Mouse (Mus musculus) limb, embryonic 12.5 days (tissue): Measurements from ENCODE around the gene Trim46. TPM values are rescaled to one million over a fixed set of nuclear protein-coding genes. Genes with fewer than 3 reads are reported as not detected.

Experiments
- ATAC-seq: fragments of 200-750 bp; cut with Nextera tagmentation; 2 replicates; pipeline ENCODE4 v1.8.0; 2017; ENCODE audit warnings: low read depth, moderate TSS enrichment; ENCODE audit not compliant: insufficient number of reproducible peaks, insufficient read depth, low FRiP score, low TSS enrichment
- H3K27ac ChIP-seq: fragments of 300-500 bp; sonication (generic); 2 replicates; pipeline ENCODE4 v1.5.1; 2016; ENCODE audit warnings: mild to moderate bottlenecking, moderate library complexity
- H3K27me3 ChIP-seq: fragments of 300-500 bp; sonication (generic); 2 replicates; pipeline ENCODE4 v1.6.1; 2016; ENCODE audit warnings: mild to moderate bottlenecking, moderate library complexity
- H3K36me3 ChIP-seq: fragments of 300-500 bp; sonication (generic); 2 replicates; pipeline ENCODE4 v1.6.1; 2016; ENCODE audit warnings: mild to moderate bottlenecking, moderate library complexity
- H3K4me1 ChIP-seq: fragments of 300-500 bp; sonication (generic); replicated peaks from 2 replicates; pipeline ENCODE4 v1.6.1; 2016
- H3K4me2 ChIP-seq: fragments of 300-500 bp; sonication (generic); 2 replicates; pipeline ENCODE4 v1.6.1; 2016; ENCODE audit warnings: mild to moderate bottlenecking, moderate library complexity
- H3K4me3 ChIP-seq: fragments of 300-500 bp; sonication (generic); replicated peaks from 2 replicates; pipeline ENCODE4 v1.5.1; 2016; ENCODE audit warnings: mild to moderate bottlenecking
- H3K9ac ChIP-seq: fragments of 300-500 bp; sonication (generic); replicated peaks from 2 replicates; pipeline ENCODE4 v1.6.1; 2016; ENCODE audit warnings: mild to moderate bottlenecking, moderate library complexity
- H3K9me3 ChIP-seq: fragments of 300-500 bp; sonication (generic); 2 replicates; pipeline ENCODE4 v1.6.1; 2016; ENCODE audit warnings: mild to moderate bottlenecking, moderate library complexity
- WGBS: fragments of 180-500 bp; shearing (Covaris S2); methylation state at CpG from one replicate; pipeline ENCODE4 v1.1.7; 2016; 5-methylcytosine and 5-hydroxymethylcytosine counted together
- polyA plus RNA-seq: library from polyadenylated mRNA; unstranded; fragments of >200 nt; fragmentation: Nextera tagmentation; extraction: Ambion mirVana; gene quantifications from 2 replicates; pipeline ENCODE4 v1.2.1, GENCODE M21; 2016

The Trim46 gene
- polyA plus RNA-seq, 1 experiment from 2014 or later: 6.1 TPM

DNA sequence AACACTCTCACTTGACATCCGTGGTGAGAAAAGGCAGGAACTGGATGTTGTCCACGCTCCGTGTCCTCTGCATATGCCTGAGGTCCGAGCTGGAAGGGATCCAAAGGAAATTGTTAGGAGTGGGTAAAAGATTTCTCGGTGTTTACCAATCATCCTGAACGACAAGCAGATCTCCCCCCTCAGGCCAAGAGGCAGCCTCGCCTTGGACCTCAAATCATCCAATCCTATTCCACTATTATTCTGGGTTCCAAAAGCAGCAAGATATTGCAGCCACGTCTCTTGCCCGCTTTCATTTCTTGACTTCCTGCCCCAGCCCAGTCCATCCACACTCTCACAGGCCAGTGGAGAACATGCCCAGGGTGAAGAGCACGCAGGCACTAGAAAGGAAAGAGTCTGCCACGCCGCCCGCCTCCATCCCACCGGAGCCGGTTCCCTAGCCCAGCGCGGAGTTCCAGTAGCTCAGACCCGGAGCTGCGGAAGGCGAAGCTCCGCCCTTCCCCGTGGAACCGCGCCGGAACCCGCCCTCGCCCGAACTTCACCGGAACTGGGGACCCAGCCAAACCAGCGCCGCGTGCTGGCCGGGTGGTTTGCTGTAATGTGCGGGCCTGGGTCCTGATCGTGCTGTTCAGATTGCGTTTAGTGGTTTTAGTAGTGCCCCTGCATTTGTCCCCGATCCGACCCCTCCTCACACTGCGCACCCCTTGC lies 24.1 kb upstream of the Trim46 start, which contains the start of gene Slc50a1:
Slc50a1 (minus strand) TSS at position 520 of the 705 bp plus-strand sequence.
- Histone ChIP-seq H3K36me3 (peaks cover 29% of the 10 kb centered on the region), H3K4me3 (peak within 1 kb of the TSS; percentile 53), H3K27ac (peak within 1 kb of the TSS; percentile 66), H3K9ac (peak within 1 kb of the TSS; percentile 83), H3K4me2 (peak within 1 kb of the TSS; percentile 69), H3K4me1 (peaks cover 35% of the 10 kb centered on the region), H3K9me3 (no peaks in the 10 kb centered on the region), H3K27me3 (no peaks in the 10 kb centered on the region)
- ATAC-seq: 0 out of 2 replicates have a peak, but pooled peaks have one; percentile 33
- WGBS: 5% methylated on average over 39 of the region's 39 CpGs

DNA sequence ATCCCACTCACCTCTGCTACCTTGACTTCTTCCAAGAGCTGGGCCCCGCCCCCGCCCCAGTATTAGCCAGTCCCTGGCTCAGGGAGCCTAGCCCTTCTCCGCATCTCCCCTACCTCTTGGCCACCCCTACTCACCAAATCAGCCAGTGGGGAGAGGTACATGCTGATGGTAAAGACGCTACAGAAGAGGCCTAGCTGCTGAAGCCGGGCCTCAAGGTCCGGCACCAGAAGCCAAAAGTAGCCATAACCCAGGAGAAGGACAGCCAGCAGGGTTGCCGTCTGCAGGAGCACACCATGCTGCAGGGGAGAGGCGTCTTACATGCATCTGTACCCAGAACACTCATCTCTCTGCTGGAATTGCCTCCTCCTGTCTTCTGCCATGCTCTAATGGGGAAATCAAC lies 22.8 kb upstream of the Trim46 start:
- Histone ChIP-seq H3K27me3 (no peaks in the 10 kb centered on the region), H3K9me3 (no peaks in the 10 kb centered on the region), H3K4me3 (peak overlapping the region; percentile 2; the same call in 1 of the 2 replicates), H3K4me1 (peaks cover 35% of the 10 kb centered on the region), H3K4me2 (peak overlapping the region; percentile 69), H3K27ac (no peak overlapping the region), H3K36me3 (peaks cover 20% of the 10 kb centered on the region), H3K9ac (0 out of 2 replicates have a peak overlapping the region, but pooled peaks have one; percentile 18)
- no peak for ATAC-seq
- 50% methylated on average over 8 of the region's 8 CpGs for WGBS

DNA sequence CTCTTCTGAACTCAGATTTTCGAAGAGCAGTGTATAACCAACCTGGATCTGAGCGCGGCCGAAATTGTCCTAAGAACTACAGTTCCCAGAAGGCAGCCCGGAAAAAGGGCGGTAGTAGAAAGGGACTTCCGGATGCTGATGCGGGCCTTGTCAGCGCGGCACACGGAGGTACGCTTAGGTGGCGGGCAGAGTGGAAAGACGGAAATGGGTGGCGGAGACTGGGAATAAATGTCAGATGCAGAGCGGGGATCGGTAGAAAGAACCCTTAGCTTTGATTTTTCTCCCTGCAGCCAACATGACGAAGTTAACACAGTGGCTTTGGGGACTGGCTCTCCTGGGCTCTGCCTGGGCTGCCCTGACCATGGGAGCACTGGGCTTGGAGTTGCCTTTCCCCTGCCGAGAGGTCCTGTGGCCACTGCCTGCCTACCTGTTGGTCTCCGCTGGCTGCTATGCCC lies 20.4 kb upstream of the Trim46 start:
- H3K4me3 ChIP-seq: peak overlapping the region; percentile 76
- peak overlapping the region; percentile 83 for H3K27ac ChIP-seq
- under 1% methylated on average over 20 of the region's 20 CpGs for WGBS
- H3K27me3 ChIP-seq: no peaks in the 10 kb centered on the region
- peak overlapping the region; percentile 91 for H3K4me2 ChIP-seq
- H3K9ac ChIP-seq: peak overlapping the region; percentile 89
- H3K4me1 ChIP-seq: peaks cover 35% of the 10 kb centered on the region
- peak; percentile 64 for ATAC-seq
- H3K9me3 ChIP-seq: no peaks in the 10 kb centered on the region
- H3K36me3 ChIP-seq: peaks cover 3% of the 10 kb centered on the region; the same call in 1 of the 2 replicates

DNA sequence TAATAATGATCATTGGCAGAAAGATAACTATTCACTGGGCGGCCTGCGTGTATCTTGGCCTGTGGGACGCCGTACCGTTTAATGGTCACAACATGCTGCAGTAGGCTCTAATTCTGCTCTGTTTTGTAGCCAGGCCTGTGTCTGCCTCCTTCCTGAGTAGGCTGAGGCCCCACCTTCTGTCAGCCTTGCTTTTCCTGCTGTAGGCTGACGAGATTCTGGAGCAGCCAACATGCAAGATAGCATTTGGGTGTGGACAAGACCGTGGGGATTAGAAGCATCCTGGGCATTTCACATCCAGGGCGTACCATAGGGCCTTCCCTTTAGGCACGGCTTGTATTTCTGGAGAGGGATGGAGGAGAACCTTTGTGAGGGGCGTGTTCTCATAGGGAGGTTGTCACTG lies 16.3 kb upstream of the Trim46 start:
- Histone ChIP-seq H3K4me1 (peaks cover 8% of the 10 kb centered on the region; the same call in 1 of the 2 replicates), H3K27ac (no peak overlapping the region), H3K4me3 (no peak overlapping the region), H3K9ac (no peak overlapping the region), H3K36me3 (no peaks in the 10 kb centered on the region), H3K27me3 (peaks cover 7% of the 10 kb centered on the region; the same call in 1 of the 2 replicates), H3K4me2 (no peak overlapping the region), H3K9me3 (no peaks in the 10 kb centered on the region)
- no peak for ATAC-seq
- 71% methylated on average over 10 of the region's 10 CpGs for WGBS

DNA sequence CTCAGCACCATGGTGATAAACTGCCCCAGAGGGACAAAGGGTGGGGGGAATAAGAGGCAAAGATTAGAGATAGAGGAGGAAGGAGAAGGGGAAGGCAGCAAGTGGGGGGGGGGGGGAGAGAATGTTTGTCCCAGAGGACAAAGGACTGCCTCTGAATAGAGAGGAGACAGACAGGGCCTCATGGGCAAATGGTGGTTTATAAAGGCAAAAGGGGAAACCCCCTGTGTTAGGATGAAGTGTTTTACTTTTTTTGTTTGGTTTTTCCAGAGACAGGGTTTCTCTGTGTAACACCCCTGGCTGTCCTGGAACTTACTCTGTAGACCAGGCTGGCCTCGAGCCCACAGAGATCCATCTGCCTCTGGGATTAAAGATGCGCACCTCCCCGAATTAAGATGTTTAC lies 14.1 kb upstream of the Trim46 start:
- no peaks in the 10 kb centered on the region for H3K9me3 ChIP-seq
- H3K27ac ChIP-seq: no peak overlapping the region
- WGBS: 74% methylated on average over 3 of the region's 3 CpGs
- H3K4me3 ChIP-seq: no peak overlapping the region
- no peak overlapping the region for H3K9ac ChIP-seq
- H3K4me2 ChIP-seq: no peak overlapping the region
- H3K36me3 ChIP-seq: no peaks in the 10 kb centered on the region
- no peak for ATAC-seq
- no peaks in the 10 kb centered on the region for H3K4me1 ChIP-seq
- peaks cover 7% of the 10 kb centered on the region; the same call in 1 of the 2 replicates for H3K27me3 ChIP-seq

DNA sequence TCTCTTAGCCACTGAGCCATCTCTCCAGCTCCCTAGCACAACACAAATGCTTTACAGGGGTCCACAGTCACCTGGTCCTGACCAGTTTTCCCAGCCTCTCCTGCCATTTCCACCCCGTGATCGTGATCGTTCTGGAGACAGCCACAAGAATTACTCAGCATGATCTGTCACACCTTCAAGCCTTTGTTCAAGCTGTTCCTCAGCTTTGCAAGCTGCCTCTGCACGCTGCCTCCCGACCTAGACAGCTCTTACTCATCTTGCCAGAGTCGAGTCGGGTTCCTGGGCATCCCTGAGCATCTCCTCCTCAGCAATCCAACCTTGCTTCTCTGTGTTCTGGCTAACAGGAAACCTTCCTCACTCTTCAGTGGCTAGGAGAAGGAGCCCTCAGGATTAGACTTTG lies 13.0 kb upstream of the Trim46 start, which contains the start of gene Dpm3:
Dpm3 (plus strand) TSS at position 283 of the 400 bp plus-strand sequence.
- Histone ChIP-seq H3K27me3 (peaks cover 7% of the 10 kb centered on the region; the same call in 1 of the 2 replicates), H3K36me3 (no peaks in the 10 kb centered on the region), H3K4me3 (no peak within 1 kb of the TSS), H3K4me2 (no peak within 1 kb of the TSS), H3K27ac (no peak within 1 kb of the TSS), H3K9me3 (no peaks in the 10 kb centered on the region), H3K4me1 (no peaks in the 10 kb centered on the region), H3K9ac (no peak within 1 kb of the TSS)
- no peak for ATAC-seq
- WGBS: 46% methylated on average over 7 of the region's 7 CpGs

DNA sequence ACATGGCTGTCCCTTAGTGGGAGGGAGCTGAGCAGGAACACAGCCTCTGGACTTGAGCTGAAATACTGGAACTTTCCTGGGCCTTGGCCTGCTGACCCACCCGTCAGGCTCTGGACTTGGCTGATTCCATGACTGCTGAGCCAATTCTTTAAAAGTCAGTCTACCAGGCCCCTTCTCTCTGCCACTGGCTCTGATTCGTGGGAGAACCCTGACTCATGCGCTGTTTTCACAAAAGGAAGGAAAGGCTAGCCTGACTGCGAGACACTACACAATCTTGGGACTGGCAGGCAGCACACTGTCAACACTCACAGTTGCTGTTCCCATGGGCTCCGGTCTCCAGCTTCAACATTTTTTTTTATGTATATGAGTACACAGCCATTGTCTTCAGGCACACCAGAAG lies 10.1 kb upstream of the Trim46 start:
- H3K36me3 ChIP-seq: no peaks in the 10 kb centered on the region
- no peak overlapping the region for H3K27ac ChIP-seq
- no peak overlapping the region for H3K4me3 ChIP-seq
- H3K9me3 ChIP-seq: no peaks in the 10 kb centered on the region
- H3K9ac ChIP-seq: no peak overlapping the region
- no peak overlapping the region for H3K4me2 ChIP-seq
- H3K27me3 ChIP-seq: peaks cover 7% of the 10 kb centered on the region; the same call in 1 of the 2 replicates
- no peak for ATAC-seq
- 92% methylated on average over 5 of the region's 5 CpGs for WGBS
- H3K4me1 ChIP-seq: peaks cover 9% of the 10 kb centered on the region

DNA sequence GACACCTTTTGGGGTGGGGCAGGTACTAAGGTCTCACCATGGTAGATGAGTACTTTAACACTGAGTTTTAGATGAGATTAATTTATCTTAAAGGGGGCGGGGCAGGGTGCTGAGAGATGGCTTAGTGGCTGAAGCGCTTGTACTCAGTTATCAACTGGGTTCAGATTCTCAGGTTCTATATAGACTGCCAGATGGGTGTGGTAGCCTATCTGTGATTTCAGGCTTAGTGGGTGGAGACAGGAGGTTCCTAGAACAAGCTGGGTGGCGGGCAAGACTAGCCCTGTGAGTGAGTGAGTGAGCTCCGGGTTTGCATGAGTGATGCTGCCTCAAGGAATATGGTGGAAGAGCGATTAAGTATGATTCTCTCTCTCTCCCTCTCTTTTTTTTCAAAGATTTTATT lies 8.9 kb upstream of the Trim46 start:
- H3K4me1 ChIP-seq: peaks cover 18% of the 10 kb centered on the region
- no peak for ATAC-seq
- peaks cover 7% of the 10 kb centered on the region; the same call in 1 of the 2 replicates for H3K27me3 ChIP-seq
- no peak overlapping the region for H3K4me2 ChIP-seq
- H3K9ac ChIP-seq: no peak overlapping the region
- no peak overlapping the region for H3K4me3 ChIP-seq
- H3K36me3 ChIP-seq: no peaks in the 10 kb centered on the region
- H3K27ac ChIP-seq: no peak overlapping the region
- WGBS: 91% methylated on average over 5 of the region's 5 CpGs
- no peaks in the 10 kb centered on the region for H3K9me3 ChIP-seq

DNA sequence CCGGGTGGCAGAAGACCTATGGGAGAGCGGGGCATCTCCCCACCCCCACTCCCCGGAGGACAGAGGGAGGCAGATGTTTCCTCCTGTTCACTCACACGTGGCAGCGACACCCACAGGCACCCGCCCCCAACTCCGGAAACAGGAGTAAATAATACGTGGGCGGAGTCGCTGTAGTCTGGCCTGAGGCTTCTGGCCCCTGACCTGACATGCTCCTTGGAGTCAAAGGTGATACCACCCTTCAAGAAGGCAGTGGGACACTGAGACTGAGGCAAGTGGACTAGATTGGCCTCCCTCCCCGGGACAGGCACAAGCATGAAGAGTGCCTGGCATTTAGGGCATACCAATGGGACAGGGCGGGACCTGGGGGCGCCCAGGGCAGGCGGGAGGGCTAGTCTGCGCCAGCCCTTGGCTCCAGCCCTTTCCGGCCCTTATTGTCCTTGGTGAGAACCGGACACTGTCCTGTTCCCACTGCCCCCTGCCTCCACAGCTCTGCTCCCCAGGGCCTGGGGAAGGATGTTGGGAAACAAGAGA lies 5.3 kb upstream of the Trim46 start:
- Histone ChIP-seq H3K27ac (0 out of 2 replicates have a peak overlapping the region, but pooled peaks have one; percentile 2), H3K4me2 (peak overlapping the region; percentile 42), H3K4me3 (peak overlapping the region; percentile 9; the same call in 1 of the 2 replicates), H3K4me1 (peaks cover 31% of the 10 kb centered on the region), H3K9ac (0 out of 2 replicates have a peak overlapping the region, but pooled peaks have one; percentile 23), H3K27me3 (no peaks in the 10 kb centered on the region), H3K9me3 (no peaks in the 10 kb centered on the region), H3K36me3 (peaks cover 27% of the 10 kb centered on the region)
- no peak for ATAC-seq
- WGBS: 7% methylated on average over 17 of the region's 17 CpGs

DNA sequence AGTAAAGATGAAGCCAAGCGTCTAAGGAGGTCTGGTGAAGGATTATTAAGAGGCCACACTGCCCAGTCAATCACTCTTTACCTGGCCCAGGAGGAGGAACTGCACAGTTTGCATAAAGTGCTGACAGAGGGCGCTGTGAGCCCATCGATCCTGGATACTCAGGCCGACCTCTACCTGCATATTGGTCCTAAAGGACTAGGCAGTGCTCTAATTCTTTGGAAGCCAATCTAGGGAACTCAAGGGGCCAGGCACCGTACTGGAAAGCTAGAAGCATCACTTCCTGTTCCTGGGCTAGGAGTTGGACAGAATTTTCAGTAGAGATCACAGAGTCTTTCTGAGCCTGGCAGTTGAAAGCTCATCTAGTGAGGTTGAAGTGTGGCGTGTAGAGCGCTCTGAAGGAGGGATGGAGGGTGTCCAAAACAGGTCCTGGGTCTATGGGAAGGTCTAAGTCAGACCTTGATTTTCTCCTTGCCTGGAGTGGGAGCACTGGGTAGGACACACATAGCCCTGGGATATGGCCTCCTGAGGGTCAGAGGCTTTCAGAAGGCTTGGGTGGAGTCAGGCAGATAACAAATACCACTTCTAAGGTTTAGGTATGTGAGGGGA lies 4.4 kb upstream of the Trim46 start:
- H3K4me2 ChIP-seq: peak overlapping the region; percentile 42; the same call in 1 of the 2 replicates
- 20% methylated on average over 7 of the region's 7 CpGs for WGBS

DNA sequence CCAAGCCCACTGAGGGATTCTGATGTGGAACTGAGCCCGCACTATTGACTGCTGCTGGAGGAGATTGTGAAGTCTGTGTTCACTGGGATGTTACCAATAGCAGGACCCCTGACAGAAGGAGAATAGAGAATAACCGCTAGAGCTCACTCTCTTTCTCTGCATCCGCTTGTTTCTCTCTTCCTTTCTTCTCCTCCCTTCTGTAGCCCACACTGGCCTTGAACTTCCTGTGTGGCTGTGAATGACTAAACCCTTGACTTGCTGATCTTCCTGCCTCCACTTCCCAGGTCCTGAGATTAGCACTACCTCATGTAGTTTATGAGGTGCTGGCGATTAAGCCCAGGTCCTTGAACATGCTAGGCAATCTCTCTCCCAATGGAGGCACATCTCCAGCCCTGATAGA lies 1.4 kb upstream of the Trim46 start:
- 81% methylated on average over 4 of the region's 4 CpGs for WGBS
- H3K4me1 ChIP-seq: peaks cover 60% of the 10 kb centered on the region
- no peaks in the 10 kb centered on the region for H3K9me3 ChIP-seq
- no peaks in the 10 kb centered on the region for H3K27me3 ChIP-seq
- H3K4me2 ChIP-seq: peak overlapping the region; percentile 93
- ATAC-seq: no peak
- H3K9ac ChIP-seq: peak overlapping the region; percentile 85
- peaks cover 27% of the 10 kb centered on the region for H3K36me3 ChIP-seq
- no peak overlapping the region for H3K27ac ChIP-seq
- peak overlapping the region; percentile 82 for H3K4me3 ChIP-seq

More for the DNA sequence above, 4.4 kb upstream of the Trim46 start:
- peaks cover 27% of the 10 kb centered on the region for H3K36me3 ChIP-seq
- no peak for ATAC-seq
- 0 out of 2 replicates have a peak overlapping the region, but pooled peaks have one; percentile 9 for H3K4me3 ChIP-seq
- no peak overlapping the region for H3K9ac ChIP-seq
- peaks cover 37% of the 10 kb centered on the region for H3K4me1 ChIP-seq
- H3K9me3 ChIP-seq: no peaks in the 10 kb centered on the region
- 0 out of 2 replicates have a peak overlapping the region, but pooled peaks have one; percentile 53 for H3K27ac ChIP-seq
- H3K27me3 ChIP-seq: no peaks in the 10 kb centered on the region
